Mouse (Mus musculus) lung, adult 2 months (tissue): ENCODE measurements around the gene Aurkb. TPM values are rescaled to one million over a fixed set of nuclear protein-coding genes. Genes with fewer than 3 reads are reported as not detected.

Experiments used
- DNase-seq: peaks from one replicate; pipeline ENCODE4 v3.0.0; 2022
- H3K4me1 ChIP-seq: fragments of 200-500 bp; 2 replicates; pipeline ENCODE4 v1.6.1; 2011; ENCODE audit warnings: low read length; ENCODE audit not compliant: control insufficient read depth, insufficient read depth
- H3K4me3 ChIP-seq: fragments of 200-500 bp; replicated peaks from 2 replicates; pipeline ENCODE3; 2011; ENCODE audit warnings: low read depth, mild to moderate bottlenecking, control low read depth, low read length; ENCODE audit errors: extremely low read depth
- CTCF ChIP-seq: fragments of 200-500 bp; IDR thresholded peaks from 2 replicates; pipeline ENCODE4 v1.5.1; 2011; ENCODE audit warnings: mild to moderate bottlenecking, low read length, control low read depth; ENCODE audit not compliant: insufficient read depth
- POLR2A ChIP-seq: fragments of 200-500 bp; IDR thresholded peaks from 2 replicates; pipeline ENCODE4 v1.6.1; 2011; ENCODE audit warnings: low read depth, mild to moderate bottlenecking, control low read depth, low read length, borderline replicate concordance; ENCODE audit errors: extremely low read depth
- WGBS: fragments of 180-500 bp; shearing (Covaris S2); methylation state at CpG from one replicate; pipeline ENCODE4 v1.1.7; 2018; 5-methylcytosine and 5-hydroxymethylcytosine counted together
- polyA plus RNA-seq: library from polyadenylated mRNA; depleted of rRNA; stranded (reverse); fragments of >200 nt; gene quantifications from 2 replicates; pipeline ENCODE4 v1.2.3, GENCODE M21; 2012

Aurkb gene
- polyA plus RNA-seq, 1 experiment = 6.8 TPM

- TF ChIP-seq POLR2A (no peak), CTCF (no peak)
- H3K4me1 ChIP-seq = 0 out of 2 replicates have a peak, but pooled peaks cover 2% of the 10 kb centered on the region
- no peak for DNase-seq
- H3K4me3 ChIP-seq = no peak overlapping the region
- WGBS = 87% methylated on average over 2 of the region's 2 CpGs
These were observed 7.5 kb downstream of the Aurkb start for GRCm38 (mm10) chr11:69052824-69053421.

- Histone ChIP-seq H3K4me3 (no peak overlapping the region), H3K4me1 (peaks cover 2% of the 10 kb centered on the region; the same call in 1 of the 2 replicates)
- no peak for DNase-seq
- 49% methylated on average over 3 of the region's 3 CpGs for WGBS
- no peak for TF ChIP-seq POLR2A
- no peak for TF ChIP-seq CTCF
These were observed 8.4 kb downstream of the Aurkb start for GRCm38 (mm10) chr11:69053848-69054247.

GRCm38 (mm10) chr11:69058265-69058664, 12.8 kb downstream of the Aurkb start:
- TF ChIP-seq POLR2A = no peak
- no peak for TF ChIP-seq CTCF
- no peak for DNase-seq
- Histone ChIP-seq H3K4me3 (no peak overlapping the region), H3K4me1 (peaks cover 8% of the 10 kb centered on the region)
- 58% methylated on average over 2 of the region's 2 CpGs for WGBS

DNA sequence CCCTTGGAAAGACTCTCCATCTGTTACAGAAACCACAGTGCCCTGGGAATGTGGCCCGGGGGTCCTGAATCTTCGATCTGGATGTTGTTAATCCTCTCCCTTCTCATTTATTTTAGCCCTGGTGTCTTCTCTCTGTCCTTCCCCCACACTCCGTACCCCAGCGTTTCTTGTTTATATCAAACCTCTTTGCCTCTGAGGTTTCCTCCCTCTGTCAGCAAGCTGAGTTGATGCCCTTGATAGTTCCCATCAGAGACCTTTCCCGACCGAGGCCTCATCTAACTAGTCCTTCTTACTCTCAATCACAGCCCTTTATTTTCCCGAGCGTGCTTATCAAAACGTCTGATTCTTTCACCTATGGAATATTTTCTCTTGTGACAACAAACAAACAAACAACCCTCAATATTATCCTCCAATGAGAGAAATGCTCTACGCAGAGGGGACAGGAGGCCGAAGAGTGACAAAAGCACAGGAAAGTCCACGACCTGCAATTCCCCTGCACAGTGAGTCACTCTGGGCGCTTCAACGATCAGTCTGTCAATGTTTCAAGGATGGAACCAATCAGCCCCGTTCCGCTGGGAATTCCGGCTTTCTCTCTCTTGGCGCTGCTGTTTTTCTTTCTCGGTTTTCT, 13.4 kb downstream of the Aurkb start:
- H3K4me1 ChIP-seq = peaks cover 8% of the 10 kb centered on the region
- DNase-seq = no peak
- TF ChIP-seq CTCF = no peak
- 1% methylated on average over 19 of the region's 19 CpGs for WGBS
- peak overlapping the region; percentile 92 for H3K4me3 ChIP-seq

DNA sequence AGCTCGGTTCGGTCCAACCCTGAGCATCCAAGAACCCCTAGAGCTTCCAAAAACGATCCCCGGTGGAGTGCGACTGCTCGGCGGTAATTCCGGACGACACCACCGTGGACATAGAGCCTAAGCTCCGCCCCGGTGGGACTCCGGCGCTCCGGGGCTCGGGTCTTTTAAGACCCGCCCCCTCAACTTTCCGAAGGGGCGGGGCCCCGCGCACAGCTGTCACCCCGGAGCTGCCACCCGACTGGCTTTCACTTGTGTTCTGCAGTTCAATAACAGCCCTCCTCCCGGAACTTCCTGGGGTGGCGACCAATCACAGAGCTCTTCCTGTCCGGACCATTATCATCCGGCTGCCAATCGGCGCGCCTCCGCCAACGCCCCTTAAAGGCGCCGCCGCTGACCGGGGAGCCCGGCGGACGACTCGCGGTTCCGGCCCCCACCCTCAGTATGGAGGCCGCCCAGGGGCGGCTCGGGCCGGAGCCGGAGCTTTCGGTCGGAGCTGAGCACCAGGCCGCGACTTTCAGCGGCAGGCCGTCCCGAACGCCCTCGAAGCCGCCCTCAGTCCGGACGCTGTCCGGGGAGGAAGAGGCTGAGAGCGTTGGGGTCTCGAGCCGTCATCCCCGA, 14.0 kb downstream of the Aurkb start, which contains the start of gene Borcs6:
Gene Borcs6, plus strand, starts transcription at position 361 of the 618 bp plus-strand sequence.
- peak; percentile 90 for DNase-seq

DNA sequence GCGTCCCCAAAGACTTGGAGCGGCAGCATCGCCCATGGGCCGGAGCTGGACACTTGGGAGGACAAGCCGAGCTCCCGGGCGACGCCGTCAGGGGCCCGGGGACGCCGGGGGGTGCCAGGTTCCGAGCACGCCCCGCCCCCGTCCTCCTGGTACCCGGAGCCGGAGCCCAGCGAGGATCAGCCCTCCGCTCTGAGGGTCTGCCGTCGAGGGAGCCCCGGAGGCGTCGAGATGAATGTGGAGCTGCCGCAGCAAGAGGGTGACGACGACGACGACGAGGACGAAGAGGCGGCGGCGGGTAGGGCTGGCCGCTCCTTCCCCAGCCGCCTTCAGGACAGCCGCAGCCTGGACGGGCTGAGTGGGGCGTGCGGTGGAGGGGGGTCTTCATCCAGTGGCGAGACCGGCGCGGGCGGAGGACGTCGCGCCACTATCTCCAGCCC, 14.5 kb downstream of the Aurkb start:
- no peak for TF ChIP-seq CTCF
- under 1% methylated on average over 49 of the region's 49 CpGs for WGBS
- Histone ChIP-seq H3K4me3 (peak overlapping the region; percentile 95), H3K4me1 (peaks cover 13% of the 10 kb centered on the region)
- no peak for DNase-seq

More for the DNA sequence above, 14.0 kb downstream of the Aurkb start, which contains the start of gene Borcs6:
- WGBS = under 1% methylated on average over 64 of the region's 64 CpGs
- Histone ChIP-seq H3K4me1 (peaks cover 13% of the 10 kb centered on the region), H3K4me3 (peak within 1 kb of the TSS; percentile 95)
- TF ChIP-seq POLR2A (peak; percentile 93; the same call in 1 of the 2 replicates), CTCF (no peak)

- DNase-seq = peak; percentile 53
- 4% methylated on average over 40 of the region's 40 CpGs for WGBS
- no peak for TF ChIP-seq CTCF
- no peak for TF ChIP-seq POLR2A
- Histone ChIP-seq H3K4me3 (peak overlapping the region; percentile 95), H3K4me1 (peaks cover 11% of the 10 kb centered on the region)
These were observed 15.2 kb downstream of the Aurkb start for GRCm38 (mm10) chr11:69060448-69061254.

DNA sequence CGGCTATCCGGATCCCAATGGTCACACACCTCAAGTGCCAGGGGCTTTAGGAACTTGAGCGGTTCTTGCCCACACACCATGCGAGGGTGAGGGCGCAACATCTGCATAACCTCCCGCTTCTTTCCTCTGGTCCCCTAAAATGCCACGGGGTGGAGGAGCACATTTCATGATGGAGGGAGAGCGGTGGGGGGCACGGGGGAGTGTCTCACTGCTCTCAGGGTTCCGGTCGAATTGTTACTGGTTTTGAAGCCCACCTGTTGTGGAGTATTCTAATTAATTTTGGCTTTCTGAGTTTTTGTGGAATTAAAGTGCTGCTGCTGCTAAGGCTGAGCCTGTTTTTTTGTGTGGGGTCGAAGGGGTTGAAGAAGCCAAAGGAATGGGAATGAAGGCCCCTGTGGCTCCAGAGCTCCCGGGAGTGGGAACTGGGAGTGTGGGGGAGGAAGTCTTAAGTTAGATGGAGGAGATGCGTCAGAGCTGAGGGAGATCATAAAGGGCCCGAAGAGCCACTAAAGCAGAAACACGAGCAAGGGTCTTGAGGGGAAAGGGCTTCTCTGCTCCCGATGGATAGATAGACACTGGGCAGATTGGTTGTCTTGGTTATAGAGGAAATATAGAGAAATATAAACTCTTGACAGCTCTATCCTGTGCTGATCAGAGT, 15.9 kb downstream of the Aurkb start:
- DNase-seq = no peak
- peaks cover 15% of the 10 kb centered on the region for H3K4me1 ChIP-seq
- H3K4me3 ChIP-seq = peak overlapping the region; percentile 95
- 38% methylated on average over 17 of the region's 17 CpGs for WGBS
- no peak for TF ChIP-seq POLR2A
- TF ChIP-seq CTCF = no peak

- peaks cover 19% of the 10 kb centered on the region for H3K4me1 ChIP-seq
- H3K4me3 ChIP-seq = peak overlapping the region; percentile 21
- TF ChIP-seq CTCF (no peak), POLR2A (peak; percentile 51; the same call in 1 of the 2 replicates)
- DNase-seq = peak; percentile 73
- WGBS = 3% methylated on average over 17 of the region's 17 CpGs
These were observed 16.8 kb downstream of the Aurkb start for GRCm38 (mm10) chr11:69062194-69062760.
